Mouse (Mus musculus) embryonic stem cell, embryonic (primary cell): Measurements from ENCODE around the gene Polr2g.

Experiments used
- CTCF ChIA-PET, 4 experiments: fragments of 300-600 bp in 2 of 4; fragments of 350-600 bp in 2 of 4; sonication (Branson Sonifier 250); formaldehyde crosslinking; loops; one replicate each; lab custom pipeline; 2022; ENCODE audit warnings: inconsistent platforms in 2 of 4; lab: Charles Lee
- POLR2A ChIA-PET, 4 experiments: fragments of 300-600 bp in 2 of 4; fragments of 350-600 bp in 2 of 4; sonication (Branson Sonifier 250); formaldehyde crosslinking; loops; one replicate each; lab custom pipeline; 2022; ENCODE audit warnings: antibody characterized with exemption in 4 of 4, inconsistent platforms in 1 of 4; lab: Charles Lee

Gene Polr2g

DNA sequence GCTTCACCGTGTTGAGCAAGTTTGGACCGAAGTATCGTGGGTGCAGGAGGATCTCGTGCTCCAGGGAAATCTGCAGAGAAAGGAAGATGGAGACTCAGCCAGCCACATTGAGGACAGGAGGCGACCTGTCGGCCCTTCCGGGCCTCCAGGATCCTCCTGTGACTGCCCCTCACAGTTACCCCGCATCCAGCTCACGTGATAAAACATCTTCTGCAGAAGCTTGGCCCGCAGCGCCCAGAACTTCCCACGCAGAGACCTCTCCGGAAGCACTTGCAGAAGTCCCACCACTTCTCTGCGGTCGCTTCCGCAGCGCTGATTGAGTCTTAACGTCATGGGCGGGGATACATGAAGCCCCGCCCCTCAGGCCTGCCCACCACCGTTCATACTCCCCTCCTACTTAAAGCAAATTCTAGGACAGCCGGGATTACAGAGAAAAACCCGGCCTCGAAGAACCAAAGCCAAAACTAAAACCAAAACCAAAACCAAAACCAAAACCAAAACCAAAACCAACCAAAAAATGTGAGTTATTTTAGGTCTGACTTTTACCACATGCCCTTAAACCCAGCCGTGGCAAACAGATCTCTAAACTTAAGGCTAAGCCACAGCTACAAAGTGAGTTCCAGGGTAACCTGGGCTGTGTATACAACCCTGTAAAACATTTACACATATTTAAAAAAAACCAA, at the start of gene Polr2g:
Gene Polr2g, minus strand, starts transcription at position 314 of the 683 bp plus-strand sequence.
- POLR2A ChIA-PET = interaction anchor here (0.5 to 27.3 kb wide), 67 partner anchors 8 to 1404 kb away, joined by 3 to 801 read pairs (median 5); partner anchors contain the start of genes Taf6l (in 4 of the 4), 1810009A15Rik (in 3 of the 4), Gm49416 (in 3 of the 4) and Hnrnpul2 (in 3 of the 4)

DNA sequence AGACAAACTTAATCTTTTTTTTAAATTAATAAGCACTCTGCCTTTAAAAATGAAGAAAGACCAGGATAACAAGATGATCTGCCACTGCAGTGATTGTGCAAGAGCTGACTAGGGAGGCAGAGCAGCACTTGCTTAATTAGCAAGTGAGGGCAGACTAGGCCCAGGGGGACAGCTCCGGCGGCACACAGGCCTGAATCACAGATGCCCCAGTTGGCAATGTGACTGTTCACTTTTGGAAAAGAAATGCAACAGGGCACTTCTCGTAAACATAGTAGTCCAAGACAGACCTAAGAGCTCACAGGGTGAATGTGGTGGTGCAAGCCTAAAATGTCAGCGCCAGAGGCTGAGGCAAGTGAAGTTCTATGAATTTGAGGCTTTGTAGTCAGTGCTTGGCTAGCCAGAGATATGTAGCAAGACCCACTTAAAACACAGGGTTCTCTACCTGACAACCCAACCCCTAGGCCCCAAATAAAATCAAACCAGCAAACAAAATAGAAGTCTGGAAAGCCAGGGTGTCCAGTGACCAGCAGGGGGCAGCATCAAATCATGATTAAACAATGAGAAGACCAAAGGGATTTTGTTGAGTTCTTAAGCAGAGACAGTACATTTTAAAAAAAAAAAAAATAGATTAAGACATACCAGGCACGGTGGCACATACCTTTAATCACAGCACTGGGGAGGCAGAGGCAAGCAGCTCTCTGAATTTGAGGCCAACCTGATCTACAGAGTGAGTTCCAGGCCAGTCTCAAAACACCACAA, 46.2 kb upstream of the Polr2g start:
- CTCF ChIA-PET = interaction anchor here in 3 of 4 experiments (0.6 to 1.4 kb wide), 5 partner anchors 32 to 265 kb away, joined by 3 to 5 read pairs (median 4); no protein-coding TSS in a partner anchor
- POLR2A ChIA-PET = interaction anchor here in 2 of 4 experiments (0.6 to 7.4 kb wide), 18 partner anchors 9 to 140 kb away, joined by 3 to 74 read pairs (median 4); partner anchors contain the start of genes 1810009A15Rik (in 2 of the 2), Gm49416 (in 2 of the 2), Slc3a2 (in 2 of the 2) and Eef1g (in 1 of the 2)

More for the DNA sequence above, at the start of gene Polr2g:
- CTCF ChIA-PET = interaction anchor here in 1 of 4 experiments (1.3 kb wide), 1 partner anchor 12 kb away, joined by 4 read pairs; the partner anchor contains the start of gene Taf6l

GRCm38 (mm10) chr19:8842961-8843360, 44.6 kb upstream of the Polr2g start:
- CTCF ChIA-PET = no interaction called here

GRCm38 (mm10) chr19:8841012-8841411, 42.6 kb upstream of the Polr2g start:
- CTCF ChIA-PET = no interaction called here
- POLR2A ChIA-PET = interaction anchor here in 2 of 4 experiments (0.8 to 3.6 kb wide), 6 partner anchors 8 to 150 kb away, joined by 3 to 42 read pairs (median 20); partner anchors contain the start of genes 1810009A15Rik (in 1 of the 2), Ahnak (in 1 of the 2), Gm49416 (in 1 of the 2) and Lrrn4cl (in 1 of the 2)

More at GRCm38 (mm10) chr19:8842961-8843360, 44.6 kb upstream of the Polr2g start:
- POLR2A ChIA-PET = interaction anchor here in 2 of 4 experiments (1.1 to 2.3 kb wide), 6 partner anchors 9 to 120 kb away, joined by 3 to 6 read pairs (median 4); partner anchors contain the start of genes Slc3a2 (in 1 of the 2) and Taf6l (in 1 of the 2)

- CTCF ChIA-PET = interaction anchor here in 2 of 4 experiments (1.3 to 1.7 kb wide), 4 partner anchors 10 to 121 kb away, joined by 3 to 8 read pairs (median 4); partner anchors contain the start of gene Lrrn4cl (in 1 of the 2)
Observed at GRCm38 (mm10) chr19:8839908-8840791, 41.8 kb upstream of the Polr2g start.

DNA sequence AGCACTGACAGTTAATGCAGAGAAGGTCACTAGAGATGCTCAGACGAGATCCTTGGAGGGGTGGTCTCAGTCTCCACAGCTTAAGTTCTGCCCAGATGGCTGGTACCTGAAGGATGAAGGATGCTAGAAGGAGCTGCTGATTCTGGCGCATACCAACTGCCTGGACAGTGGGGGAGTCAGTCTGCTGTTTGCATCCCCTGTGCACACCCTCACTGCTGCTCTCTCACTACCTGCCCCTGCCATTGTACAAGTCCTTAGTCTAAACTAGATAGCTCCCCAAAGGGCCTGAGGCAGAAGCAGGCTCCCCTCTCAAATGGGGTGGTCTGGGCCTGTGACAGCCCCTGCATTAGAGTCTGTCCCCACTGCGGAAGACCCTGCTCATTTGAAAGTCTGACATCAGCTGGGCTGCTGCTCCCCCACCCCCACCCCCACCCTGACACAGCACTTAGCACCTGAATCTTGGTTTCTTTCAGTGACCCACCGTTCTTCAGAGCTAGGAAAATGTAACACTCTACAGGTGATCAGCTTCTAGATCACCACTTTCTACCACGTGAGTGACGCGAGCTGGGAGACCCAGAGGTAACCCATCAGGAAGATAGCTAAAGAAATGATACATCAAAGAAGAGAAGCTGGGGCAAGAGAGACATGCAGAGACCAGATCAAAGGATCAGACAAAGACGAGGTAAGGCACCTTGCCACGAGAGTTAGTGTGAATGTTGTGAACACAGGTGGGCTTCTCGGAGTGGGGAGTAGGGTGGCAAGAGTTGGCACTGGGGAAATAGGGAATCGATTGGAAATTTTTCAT, 40.9 kb upstream of the Polr2g start, which contains the start of gene Gng3:
Gene Gng3, minus strand, starts transcription at position 92 of the 805 bp plus-strand sequence.
- ChIA-PET CTCF (interaction anchor here in 3 of 4 experiments (0.7 to 1.7 kb wide), 12 partner anchors 11 to 272 kb away, joined by 3 to 8 read pairs (median 4); partner anchors contain the start of genes Lrrn4cl (in 1 of the 3) and Tut1 (in 1 of the 3)), POLR2A (interaction anchor here (0.6 to 3.6 kb wide), 145 partner anchors 9 to 1423 kb away, joined by 3 to 75 read pairs (median 5); partner anchors contain the start of genes AC129217.1 (in 4 of the 4), Eef1g (in 4 of the 4), Lrrn4cl (in 4 of the 4) and B3gat3 (in 3 of the 4))

More at GRCm38 (mm10) chr19:8839908-8840791, 41.8 kb upstream of the Polr2g start:
- POLR2A ChIA-PET = interaction anchor here (0.6 to 3.6 kb wide), 88 partner anchors 9 to 1423 kb away, joined by 3 to 75 read pairs (median 8); partner anchors contain the start of genes B3gat3 (in 3 of the 4), Hnrnpul2 (in 3 of the 4), Lrrn4cl (in 3 of the 4) and Polr2g (in 3 of the 4)

GRCm38 (mm10) chr19:8838041-8838730, 39.8 kb upstream of the Polr2g start:
- POLR2A ChIA-PET = interaction anchor here (0.6 to 3.6 kb wide), 104 partner anchors 8 to 274 kb away, joined by 3 to 75 read pairs (median 6); partner anchors contain the start of genes AC129217.1 (in 4 of the 4), Lrrn4cl (in 4 of the 4), Eef1g (in 3 of the 4) and Slc3a2 (in 3 of the 4)
- CTCF ChIA-PET = interaction anchor here (0.6 to 1.7 kb wide), 6 partner anchors 14 to 869 kb away, joined by 3 to 7 read pairs (median 4); no protein-coding TSS in a partner anchor

DNA sequence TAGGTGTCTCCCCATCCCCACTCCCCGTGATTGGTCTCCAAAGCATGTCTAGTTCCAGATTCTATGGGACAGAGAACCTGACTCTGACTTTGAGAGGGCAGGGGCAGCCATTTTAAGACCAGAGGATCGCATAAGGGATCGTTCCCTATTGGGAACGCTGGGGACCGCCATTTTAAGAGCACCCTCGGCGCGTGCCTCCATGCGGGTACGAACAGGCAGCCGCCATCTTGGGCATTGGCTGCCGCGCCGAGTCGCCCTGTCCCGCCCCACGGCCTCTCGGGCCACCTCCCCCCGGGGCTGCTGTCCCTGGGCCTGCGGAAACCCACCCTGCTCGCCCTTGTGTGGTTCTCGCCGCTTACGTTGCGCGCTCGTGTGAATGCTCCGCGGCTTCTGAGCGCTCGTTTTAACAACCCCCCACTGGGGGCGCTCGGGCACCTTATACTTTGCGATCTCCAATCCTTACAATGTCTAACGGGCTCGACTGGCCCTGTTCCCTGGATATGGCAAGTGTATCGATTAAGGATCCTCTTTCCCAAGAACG, 38.9 kb upstream of the Polr2g start, which contains the start of gene Bscl2:
Gene Bscl2, plus strand, starts transcription at position 217 of the 541 bp plus-strand sequence.
- ChIA-PET CTCF (no interaction called here), POLR2A (interaction anchor here in 2 of 4 experiments (0.7 to 8.9 kb wide), 39 partner anchors 7 to 262 kb away, joined by 3 to 113 read pairs (median 15); partner anchors contain the start of genes Hnrnpul2 (in 2 of the 2), Ttc9c (in 2 of the 2), Zbtb3 (in 2 of the 2) and 1810009A15Rik (in 1 of the 2))

DNA sequence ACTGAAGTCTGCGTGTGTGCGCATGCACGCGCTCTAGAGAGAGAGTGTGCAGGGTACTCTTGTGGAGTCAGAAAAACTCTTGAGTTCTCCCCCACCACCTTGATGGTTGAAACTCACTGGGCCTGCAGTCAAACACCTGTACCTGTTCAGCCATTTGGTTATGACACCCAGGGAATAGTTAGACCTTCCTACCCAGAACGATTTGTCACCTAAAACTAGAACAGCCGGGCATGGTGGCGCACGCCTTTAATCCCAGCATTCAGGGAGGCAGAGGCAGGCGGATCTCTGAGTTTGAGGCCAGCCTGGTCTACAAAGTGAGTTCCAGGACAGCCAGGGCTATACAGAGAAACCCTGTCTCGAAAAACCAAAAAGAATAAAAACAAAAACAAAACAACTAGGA, 38.0 kb upstream of the Polr2g start:
- POLR2A ChIA-PET = interaction anchor here (0.7 to 8.9 kb wide), 37 partner anchors 8 to 148 kb away, joined by 3 to 113 read pairs (median 5); partner anchors contain the start of genes Hnrnpul2 (in 3 of the 4), Ttc9c (in 3 of the 4), 1810009A15Rik (in 2 of the 4) and Eef1g (in 2 of the 4)
- CTCF ChIA-PET = interaction anchor here in 1 of 4 experiments (0.6 kb wide), 1 partner anchor 83 kb away, joined by 3 read pairs; no protein-coding TSS in a partner anchor

- CTCF ChIA-PET = no interaction called here
- POLR2A ChIA-PET = interaction anchor here in 3 of 4 experiments (0.6 to 8.9 kb wide), 13 partner anchors 9 to 120 kb away, joined by 3 to 113 read pairs (median 6); partner anchors contain the start of genes Hnrnpul2 (in 2 of the 3), Slc3a2 (in 2 of the 3), Ttc9c (in 2 of the 3) and Nxf1 (in 1 of the 3)
Observed at GRCm38 (mm10) chr19:8832971-8833370, 34.6 kb upstream of the Polr2g start.

DNA sequence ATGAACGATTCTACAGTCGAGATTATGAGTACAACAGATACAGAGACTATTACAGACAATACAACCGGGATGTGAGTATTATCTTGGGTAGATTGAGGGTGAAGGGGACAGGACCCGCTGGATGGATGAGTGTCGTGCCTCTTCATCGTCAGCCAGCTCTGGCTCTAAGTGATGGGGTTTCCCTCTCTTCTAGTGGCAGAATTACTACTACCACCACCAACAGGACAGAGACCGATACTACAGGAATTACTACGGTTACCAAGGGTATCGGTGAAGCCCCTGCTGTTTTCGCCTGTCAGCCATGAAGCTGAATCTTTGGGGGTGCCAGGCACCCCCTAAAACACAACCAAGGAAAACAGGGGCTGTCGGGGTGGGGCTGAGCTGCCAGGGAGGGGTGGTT, 32.9 kb upstream of the Polr2g start:
- CTCF ChIA-PET = interaction anchor here in 2 of 4 experiments (0.7 to 0.9 kb wide), 3 partner anchors 12 to 89 kb away, joined by 3 to 4 read pairs (median 3); partner anchors contain the start of genes B3gat3 (in 1 of the 2) and Ttc9c (in 1 of the 2)
- POLR2A ChIA-PET = interaction anchor here in 3 of 4 experiments (0.7 to 8.9 kb wide), 26 partner anchors 8 to 155 kb away, joined by 3 to 113 read pairs (median 4); partner anchors contain the start of genes Hnrnpul2 (in 3 of the 3), Ttc9c (in 3 of the 3), Slc3a2 (in 2 of the 3) and Taf6l (in 2 of the 3)

DNA sequence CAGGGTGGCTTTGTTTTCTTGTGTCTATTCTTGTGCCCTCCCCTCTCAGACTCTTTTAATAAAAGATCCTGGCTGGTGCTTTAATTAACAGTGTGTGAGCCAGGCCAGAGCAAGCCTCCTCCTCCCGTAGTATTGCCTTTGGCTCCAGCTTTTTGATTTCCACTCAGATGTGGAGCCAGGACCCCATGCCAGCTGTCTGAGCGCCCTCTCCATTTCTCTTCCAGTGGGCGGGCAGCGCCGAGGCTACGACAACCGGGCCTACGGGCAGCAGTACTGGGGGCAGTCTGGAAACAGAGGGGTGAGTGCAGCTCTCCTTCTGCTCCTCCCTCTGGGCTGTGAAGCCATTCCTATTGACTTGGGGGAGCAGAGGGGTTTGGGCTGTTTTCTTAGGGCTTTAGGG, 32.3 kb upstream of the Polr2g start:
- POLR2A ChIA-PET = interaction anchor here in 3 of 4 experiments (0.6 to 8.9 kb wide), 31 partner anchors 8 to 154 kb away, joined by 3 to 113 read pairs (median 5); partner anchors contain the start of genes Hnrnpul2 (in 3 of the 3), Ttc9c (in 3 of the 3), Gng3 (in 2 of the 3) and Nxf1 (in 2 of the 3)
- CTCF ChIA-PET = interaction anchor here in 2 of 4 experiments (0.7 to 0.9 kb wide), 3 partner anchors 12 to 89 kb away, joined by 3 to 4 read pairs (median 3); partner anchors contain the start of genes B3gat3 (in 1 of the 2) and Ttc9c (in 1 of the 2)

GRCm38 (mm10) chr19:8829660-8830059, 31.3 kb upstream of the Polr2g start, which contains the start of gene AC129217.1:
Gene AC129217.1 (plus strand): TSS chr19:8829773.
- ChIA-PET POLR2A (interaction anchor here (0.6 to 8.9 kb wide), 57 partner anchors 9 to 155 kb away, joined by 3 to 113 read pairs (median 5); partner anchors contain the start of genes Gng3 (in 4 of the 4), Hnrnpul2 (in 3 of the 4), Nxf1 (in 3 of the 4) and Slc3a2 (in 3 of the 4)), CTCF (interaction anchor here in 1 of 4 experiments (1.0 to 1.1 kb wide), 2 partner anchors 36 to 112 kb away, joined by 3 read pairs; no protein-coding TSS in a partner anchor)
